Mouse (Mus musculus) left cerebral cortex, adult 18-20 months (tissue): ENCODE data around the gene Zcchc14. TPM values are rescaled to one million over a fixed set of nuclear protein-coding genes. Genes with fewer than 3 reads are reported as not detected.
"Not testable (repeated sequence)": the region's sequence is repeated elsewhere in the genome, so short reads cannot be mapped to it uniquely, and the experiment has no call there.

Experiments
- DNase-seq, 2 experiments: peaks; one replicate each; pipeline ENCODE4 v3.0.0; 2021 to 2022; ENCODE audit warnings: low spot score in 2 of 2, mixed read lengths in 1 of 2
- total RNA-seq, 2 experiments: library from RNA; stranded (reverse); gene quantifications; 2 replicates each; pipeline ENCODE4 v1.2.3; 2021

The Zcchc14 gene
- total RNA-seq, 2 experiments from 2014 or later, result 63.2 to 68.7 TPM

- no peak for DNase-seq
Measured at GRCm38 (mm10) chr8:121631645-121632071, 21.0 kb downstream of the Zcchc14 start.

GRCm38 (mm10) chr8:121628681-121629080 lies 24.0 kb downstream of the Zcchc14 start:
- DNase-seq, result no peak

- DNase-seq, result no peak
Measured at GRCm38 (mm10) chr8:121623043-121623442, 29.7 kb downstream of the Zcchc14 start.

- no peak for DNase-seq
Measured at GRCm38 (mm10) chr8:121621879-121622278, 30.8 kb downstream of the Zcchc14 start.

- no peak for DNase-seq
Measured at GRCm38 (mm10) chr8:121620801-121621516, 31.7 kb downstream of the Zcchc14 start.

- DNase-seq, result no peak
Measured at GRCm38 (mm10) chr8:121619401-121619995, 33.2 kb downstream of the Zcchc14 start.

- DNase-seq, result no peak
Measured at GRCm38 (mm10) chr8:121613419-121613818, 39.3 kb downstream of the Zcchc14 start.

- no peak for DNase-seq
Measured at GRCm38 (mm10) chr8:121609916-121610315, 42.8 kb downstream of the Zcchc14 start.

- DNase-seq, result no peak
Measured at GRCm38 (mm10) chr8:121609251-121609650, 43.5 kb downstream of the Zcchc14 start.

- no peak for DNase-seq
Measured at GRCm38 (mm10) chr8:121607661-121608060, 45.0 kb downstream of the Zcchc14 start.

GRCm38 (mm10) chr8:121603801-121604200 lies 48.9 kb downstream of the Zcchc14 start:
- DNase-seq, result no peak

- peak; percentile 77 to 79 for DNase-seq
Measured at GRCm38 (mm10) chr8:121602860-121603259, 49.8 kb downstream of the Zcchc14 start.

- no peak for DNase-seq
Measured at GRCm38 (mm10) chr8:121602411-121602810, 50.3 kb downstream of the Zcchc14 start.

GRCm38 (mm10) chr8:121599842-121600241 lies 52.9 kb downstream of the Zcchc14 start:
- DNase-seq, result no peak

- DNase-seq, result peak; percentile 76 to 78
Measured at GRCm38 (mm10) chr8:121598892-121599291, 53.8 kb downstream of the Zcchc14 start.

GRCm38 (mm10) chr8:121598190-121598589 lies 54.5 kb downstream of the Zcchc14 start:
- no peak for DNase-seq

- not testable (repeated sequence) for DNase-seq
Measured at GRCm38 (mm10) chr8:121597492-121597891, 55.2 kb downstream of the Zcchc14 start.

GRCm38 (mm10) chr8:121593983-121594382 lies 58.7 kb downstream of the Zcchc14 start:
- no peak for DNase-seq

GRCm38 (mm10) chr8:121593293-121593692 lies 59.4 kb downstream of the Zcchc14 start:
- no peak for DNase-seq

- DNase-seq, result no peak
Measured at GRCm38 (mm10) chr8:121591178-121592066, 61.3 kb downstream of the Zcchc14 start.
